Mouse (Mus musculus) cerebellum, postnatal 10 days (tissue): ENCODE measurements around the gene Macrod2.

Experiments used
- DNase-seq, 2 experiments: peaks; one replicate each; pipeline ENCODE4 v3.0.0; 2021; ENCODE audit warnings: mixed read lengths in 2 of 2

The Macrod2 gene

DNA sequence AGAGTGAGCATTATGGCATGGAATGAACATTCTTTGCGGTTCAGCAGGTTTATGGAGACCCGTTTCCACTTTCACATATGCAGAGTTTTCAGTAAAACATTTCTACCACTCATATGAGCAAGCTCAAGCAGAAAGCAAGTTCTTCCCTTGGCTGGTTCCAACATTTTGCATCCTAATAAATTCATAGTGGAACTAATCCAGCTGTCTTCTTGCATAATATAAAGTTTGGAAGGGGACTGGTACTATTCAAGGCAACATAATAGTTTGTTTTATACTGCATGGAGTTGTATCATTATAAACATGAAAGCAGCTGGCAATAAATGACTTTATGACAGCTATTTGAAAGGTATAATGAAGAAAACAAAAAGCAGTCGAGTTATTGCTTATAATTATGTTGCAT, 1320.0 kb downstream of the Macrod2 start:
- no peak for DNase-seq

DNA sequence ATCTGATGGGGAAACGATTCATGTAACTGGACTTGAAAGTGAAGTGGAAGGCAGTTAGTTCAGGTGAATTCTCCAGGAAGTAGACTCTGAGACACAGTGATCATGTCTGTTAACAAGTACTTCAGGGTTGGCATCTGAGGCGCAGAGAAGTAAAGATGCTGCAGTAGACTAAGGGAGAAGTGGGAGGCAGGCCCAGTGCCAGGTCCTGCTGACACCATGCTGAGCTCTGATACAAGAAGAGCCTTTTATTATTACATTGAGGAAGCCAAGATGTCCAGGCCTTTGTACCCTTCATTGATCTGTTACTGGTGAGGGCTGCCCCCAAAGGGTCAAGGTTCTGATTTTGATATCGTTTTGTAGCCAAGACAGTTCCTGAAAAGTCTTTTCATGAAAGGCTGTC, 1327.4 kb downstream of the Macrod2 start:
- peak; percentile 56 to 62 for DNase-seq

DNA sequence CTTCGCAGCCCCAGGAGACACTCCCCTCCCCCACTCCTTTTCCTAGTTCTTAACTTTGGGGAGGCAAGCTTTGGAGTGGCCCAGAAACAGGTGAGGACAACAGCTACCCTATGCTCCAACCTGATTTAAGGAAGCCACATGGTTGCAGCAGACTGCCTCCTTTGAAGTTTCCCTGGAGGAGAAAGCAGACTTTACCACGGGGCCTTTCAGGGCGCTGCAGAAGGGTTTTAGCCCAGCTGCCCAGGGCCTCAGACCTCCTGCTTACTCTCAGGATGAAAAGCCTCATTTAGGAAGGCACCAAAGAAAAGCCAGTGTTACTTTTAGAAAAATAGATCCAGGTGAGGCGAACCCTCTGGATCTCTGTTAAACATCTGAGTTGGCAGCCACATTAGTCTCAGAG, 1333.9 kb downstream of the Macrod2 start:
- DNase-seq = no peak

DNA sequence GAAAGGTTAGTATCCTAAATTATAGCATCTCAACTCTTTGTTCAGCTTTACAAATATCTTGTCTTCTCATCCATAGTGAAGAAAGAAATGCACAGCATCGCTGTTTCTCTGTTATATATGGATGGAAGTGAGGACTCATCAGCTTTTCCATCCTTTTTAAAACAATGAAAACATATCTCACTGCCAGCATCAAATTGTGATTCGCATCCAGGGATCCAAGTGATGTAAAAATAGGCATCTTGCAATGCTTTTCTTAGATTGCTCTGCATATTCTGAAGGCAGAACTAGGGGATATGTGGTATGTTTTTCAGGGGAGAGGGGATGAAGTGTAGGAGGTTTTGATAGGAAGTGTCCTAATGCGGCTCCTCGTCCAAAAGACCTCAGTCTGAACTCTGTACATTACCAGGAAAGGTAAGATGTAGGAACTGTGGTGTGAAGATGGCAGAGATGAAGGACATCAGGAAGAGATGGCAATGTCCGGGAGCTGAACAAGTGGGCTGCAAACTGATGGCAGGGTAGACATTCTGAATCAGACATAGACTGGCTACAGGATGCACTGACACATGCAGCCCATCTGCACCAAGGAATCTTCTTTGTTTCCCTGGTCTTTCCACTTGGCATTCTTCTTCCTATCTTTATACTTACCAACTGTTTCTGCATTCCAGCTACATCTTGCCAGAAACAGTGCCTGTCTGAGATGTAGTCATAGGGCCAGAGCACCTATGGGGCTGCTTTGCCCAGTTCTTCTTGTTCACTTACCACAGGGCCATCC, 1341.8 kb downstream of the Macrod2 start:
- DNase-seq = no peak

DNA sequence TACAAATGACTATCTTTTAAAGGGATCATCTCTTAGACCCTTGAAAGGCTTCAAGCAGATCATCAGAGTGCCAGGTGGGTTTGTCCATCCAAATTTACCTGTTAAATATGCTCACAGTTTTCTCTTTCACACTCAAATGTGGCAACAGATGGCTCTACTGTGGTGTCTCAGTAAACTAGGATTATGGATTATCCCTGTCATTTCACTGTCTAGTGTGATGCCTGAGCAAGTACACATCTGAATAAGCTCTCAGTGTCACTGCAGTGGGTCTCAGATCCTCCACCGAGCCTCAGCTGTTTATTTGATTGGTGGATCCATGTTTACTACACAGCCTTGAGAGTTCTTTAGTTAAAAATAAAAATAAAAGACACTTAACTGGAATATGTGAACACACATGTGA, 1343.6 kb downstream of the Macrod2 start:
- DNase-seq = peak; percentile 7 to 12

DNA sequence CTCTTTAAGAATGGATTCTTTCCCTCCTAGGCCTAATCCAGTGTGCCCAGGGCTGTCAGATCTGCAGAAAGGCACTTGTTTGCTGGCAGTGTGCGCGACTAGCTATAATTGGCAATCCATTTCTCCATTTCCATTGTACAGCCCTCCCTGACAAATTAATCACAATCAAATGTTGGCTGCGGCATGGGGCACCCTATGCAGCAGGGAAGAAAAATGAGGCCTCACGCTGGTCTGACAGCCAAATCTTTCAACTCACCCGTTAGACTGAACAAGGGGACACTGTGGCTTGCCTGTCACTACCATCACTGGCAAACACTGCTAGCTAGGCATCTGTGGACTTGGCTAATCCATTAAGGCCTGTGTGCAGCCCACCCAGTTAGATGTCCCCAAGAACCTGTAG, 1345.2 kb downstream of the Macrod2 start:
- DNase-seq = peak; percentile 17 to 30

DNA sequence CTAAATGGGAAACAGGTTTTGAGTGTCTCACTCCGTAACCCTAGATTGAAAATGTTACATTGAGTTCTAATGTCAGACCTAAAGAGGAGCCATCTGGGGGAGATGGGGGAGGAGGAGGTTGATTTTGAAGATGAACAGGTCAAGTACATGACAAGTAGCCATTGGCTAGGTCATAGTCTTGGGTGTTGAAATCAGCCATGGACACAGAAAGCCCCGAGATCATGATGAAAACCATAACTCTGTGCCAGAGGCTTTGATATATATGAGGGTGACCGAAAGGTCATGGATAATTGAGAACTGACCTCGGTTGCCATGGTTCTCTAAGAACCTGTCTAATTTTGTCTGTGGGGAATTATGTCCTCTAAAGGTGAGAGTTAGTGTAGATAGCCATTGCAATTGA, 1405.1 kb downstream of the Macrod2 start:
- DNase-seq = no peak

DNA sequence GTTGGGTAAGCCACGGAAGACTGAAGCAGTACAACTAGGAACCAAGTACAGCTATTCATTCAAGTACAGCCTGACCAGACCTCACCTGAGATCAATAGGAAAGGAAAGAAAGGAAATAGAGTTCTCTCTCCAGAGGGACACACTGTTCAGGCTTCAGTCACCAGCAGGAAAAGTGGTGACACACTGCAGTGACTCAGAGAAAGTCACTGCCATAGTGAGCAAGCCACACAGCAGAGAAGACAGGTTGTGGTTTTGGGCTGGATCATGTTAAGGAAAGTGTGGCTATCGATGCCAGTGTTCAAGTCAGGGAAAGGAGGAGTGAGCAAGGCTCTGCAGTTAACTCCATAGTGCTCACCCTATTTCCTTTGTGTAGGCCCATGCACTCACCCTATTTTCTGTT, 1405.8 kb downstream of the Macrod2 start:
- no peak for DNase-seq

DNA sequence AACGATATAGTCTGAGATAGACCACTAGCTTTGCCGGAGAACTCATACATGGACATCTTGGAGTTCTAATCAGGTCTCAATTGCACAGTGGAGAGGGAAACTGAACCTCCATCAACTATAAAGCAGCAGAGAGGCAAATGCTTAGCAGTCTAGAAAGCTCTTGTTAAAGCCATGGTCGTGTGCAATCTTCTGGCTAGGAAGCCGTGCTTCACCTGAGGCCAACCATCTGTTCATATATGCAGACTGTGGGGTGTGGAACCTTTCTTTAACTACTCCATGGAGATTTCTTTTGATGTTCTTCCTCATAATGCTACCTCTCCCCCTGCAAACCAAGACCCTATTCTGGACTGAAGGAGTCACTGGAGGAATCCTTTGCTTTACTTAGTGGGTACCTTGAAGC, 1421.2 kb downstream of the Macrod2 start:
- DNase-seq = peak in 1 of 2 experiments; percentile 25

DNA sequence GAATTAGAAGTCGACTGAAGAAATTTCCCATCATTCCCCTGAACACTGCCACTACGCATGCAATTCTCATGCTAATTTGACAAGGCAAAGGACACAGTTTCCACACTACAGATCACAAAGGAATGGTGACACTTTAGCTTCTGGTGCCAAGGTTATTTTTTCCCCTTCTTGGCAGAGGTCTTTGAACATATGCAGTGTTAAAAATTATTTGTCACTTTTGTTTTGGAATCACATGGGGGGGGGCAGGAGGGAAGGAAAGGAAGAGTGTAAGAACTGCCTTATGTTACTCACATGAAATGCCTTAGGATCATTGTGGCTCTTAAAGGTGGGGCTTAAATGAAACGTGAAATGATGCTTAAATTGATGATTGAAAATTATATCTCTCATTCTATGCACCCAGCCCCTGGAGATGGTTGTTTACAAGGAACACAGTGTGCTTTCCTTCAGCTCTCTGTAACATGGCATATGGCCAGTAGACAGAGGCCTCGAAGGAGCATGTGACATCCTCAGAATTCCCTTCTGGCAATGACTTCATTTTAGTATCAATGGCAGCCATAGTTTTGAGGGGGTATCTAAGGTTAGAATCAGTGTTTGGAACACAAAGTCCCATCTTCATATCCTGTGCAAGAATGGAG, 1422.6 kb downstream of the Macrod2 start:
- peak; percentile 67 to 69 for DNase-seq

DNA sequence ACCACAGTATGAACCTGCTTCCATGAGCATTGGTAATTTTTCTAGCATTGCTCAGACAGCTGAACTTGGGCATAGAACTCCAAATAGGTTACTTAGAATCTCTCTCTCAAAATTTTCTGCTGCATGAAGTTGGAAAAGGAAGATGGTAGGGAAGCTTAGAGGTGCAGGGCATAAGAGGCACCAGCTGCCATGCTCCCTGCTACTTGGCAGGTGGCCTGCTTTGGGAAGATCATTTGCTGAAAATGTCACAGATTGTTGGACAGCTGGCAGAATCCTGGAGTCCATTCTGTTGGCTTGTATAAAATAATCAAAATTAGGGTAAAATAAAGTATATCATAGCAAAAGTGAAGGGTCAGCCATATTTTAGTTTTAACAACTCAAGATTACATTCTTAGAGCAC, 1425.7 kb downstream of the Macrod2 start:
- DNase-seq = peak; percentile 95 to 96

DNA sequence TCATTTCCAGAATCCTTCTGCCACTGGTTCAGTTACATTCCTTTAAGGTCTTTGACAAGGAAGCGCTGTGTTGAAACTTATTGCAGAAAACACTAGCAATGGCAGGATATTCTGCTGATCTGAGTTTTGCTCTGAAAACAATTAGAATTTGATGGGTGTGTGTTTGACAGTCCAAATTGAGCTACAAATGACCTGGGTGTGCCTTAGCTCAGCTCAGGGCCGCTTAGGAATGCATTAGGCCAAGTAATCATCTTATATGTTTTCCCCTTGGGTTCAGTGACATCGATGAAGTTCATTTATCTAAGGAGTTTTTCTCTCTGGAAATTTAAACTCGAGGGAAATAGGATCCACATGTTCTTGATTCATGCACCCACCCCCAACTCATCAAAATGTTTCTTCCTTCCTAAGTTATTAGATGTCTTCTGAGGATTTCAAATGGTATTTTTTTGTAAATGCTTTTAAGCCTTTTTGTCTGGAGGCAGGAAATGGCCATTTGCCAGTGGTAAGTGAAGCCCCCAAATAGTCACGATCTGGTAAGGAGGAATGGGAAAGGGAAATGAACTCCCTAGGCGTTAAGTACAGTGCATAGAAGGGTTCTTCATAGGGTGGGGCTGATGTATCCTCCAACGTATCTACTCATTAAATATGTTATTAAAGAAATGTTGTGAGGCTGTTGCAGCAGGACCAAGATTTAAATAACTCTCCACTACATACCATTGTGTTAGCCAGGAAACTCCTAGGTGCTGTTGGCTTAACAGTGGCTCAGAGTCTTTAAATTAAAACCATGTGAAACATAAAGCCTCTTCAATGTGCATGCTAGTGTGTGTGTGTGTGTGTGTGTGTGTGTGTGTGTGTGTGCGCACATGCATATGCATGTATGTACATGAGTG, 1430.7 kb downstream of the Macrod2 start:
- no peak for DNase-seq

DNA sequence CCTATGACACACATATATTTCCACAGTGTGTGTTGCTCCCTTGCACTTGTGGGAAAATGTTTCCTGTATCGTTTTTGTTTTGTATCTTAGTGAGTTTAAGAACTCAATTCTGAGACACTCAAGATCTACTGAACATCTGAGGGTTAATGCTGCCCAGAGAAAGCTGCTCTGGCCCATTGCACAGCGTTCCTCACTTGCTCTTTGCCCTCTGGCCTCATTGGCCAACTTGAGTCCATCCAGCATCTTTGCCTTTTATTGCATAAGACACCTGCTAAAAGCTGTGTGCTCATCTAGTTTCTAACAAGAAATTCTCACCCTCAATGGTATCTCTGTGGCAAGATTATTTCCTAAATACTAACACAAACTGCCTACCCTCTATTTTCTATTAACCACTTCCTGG, 1435.4 kb downstream of the Macrod2 start:
- DNase-seq = no peak

DNA sequence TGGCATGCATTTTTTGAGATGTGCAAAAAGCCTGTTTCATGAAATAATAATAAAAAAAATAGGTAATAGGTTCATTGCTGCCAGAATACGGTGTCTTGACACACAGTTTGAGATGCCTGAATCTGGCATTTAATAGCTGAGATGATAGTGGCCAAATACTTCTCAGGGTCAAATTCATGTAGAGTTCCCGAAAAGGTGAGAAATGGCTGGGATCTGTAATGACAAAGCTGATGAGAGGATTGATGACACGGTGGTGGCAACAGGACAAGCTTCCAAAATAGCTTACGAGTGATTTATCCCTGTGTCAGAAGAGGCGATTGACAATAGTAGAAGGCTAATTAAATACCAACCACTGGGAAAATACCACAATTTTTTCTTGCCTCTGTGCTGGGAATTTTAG, 1436.4 kb downstream of the Macrod2 start:
- peak in 1 of 2 experiments; percentile 40 for DNase-seq

DNA sequence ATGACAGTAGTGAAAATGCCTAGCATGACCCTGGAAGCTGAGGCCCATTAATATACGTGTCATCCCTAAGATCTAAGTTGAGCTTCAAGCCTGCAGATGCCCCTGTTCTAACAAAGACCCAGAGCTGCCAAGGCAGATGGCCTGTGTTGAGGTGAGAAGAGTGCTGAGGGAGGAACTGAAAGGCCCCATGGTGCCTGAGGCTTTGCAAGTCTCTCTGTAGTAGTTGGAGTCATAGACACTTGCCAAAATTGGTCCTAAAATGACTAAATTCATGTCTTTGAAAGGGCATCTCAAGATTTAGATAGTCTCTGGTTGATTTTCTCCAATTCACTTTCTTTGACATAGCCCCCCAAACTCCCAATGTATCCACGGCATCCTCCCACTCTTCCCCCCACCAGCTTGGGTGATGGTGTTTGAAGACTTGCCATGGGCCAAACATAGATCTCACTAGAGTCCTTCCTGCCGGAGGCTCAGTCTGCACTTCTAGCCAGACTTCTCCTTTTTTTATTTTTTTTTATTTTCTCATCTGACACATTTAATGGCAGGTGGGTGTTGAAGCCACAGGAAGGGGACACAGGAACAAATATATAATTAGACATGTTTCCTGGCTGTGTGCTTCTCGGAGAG, 1439.2 kb downstream of the Macrod2 start:
- DNase-seq = peak; percentile 32 to 41

DNA sequence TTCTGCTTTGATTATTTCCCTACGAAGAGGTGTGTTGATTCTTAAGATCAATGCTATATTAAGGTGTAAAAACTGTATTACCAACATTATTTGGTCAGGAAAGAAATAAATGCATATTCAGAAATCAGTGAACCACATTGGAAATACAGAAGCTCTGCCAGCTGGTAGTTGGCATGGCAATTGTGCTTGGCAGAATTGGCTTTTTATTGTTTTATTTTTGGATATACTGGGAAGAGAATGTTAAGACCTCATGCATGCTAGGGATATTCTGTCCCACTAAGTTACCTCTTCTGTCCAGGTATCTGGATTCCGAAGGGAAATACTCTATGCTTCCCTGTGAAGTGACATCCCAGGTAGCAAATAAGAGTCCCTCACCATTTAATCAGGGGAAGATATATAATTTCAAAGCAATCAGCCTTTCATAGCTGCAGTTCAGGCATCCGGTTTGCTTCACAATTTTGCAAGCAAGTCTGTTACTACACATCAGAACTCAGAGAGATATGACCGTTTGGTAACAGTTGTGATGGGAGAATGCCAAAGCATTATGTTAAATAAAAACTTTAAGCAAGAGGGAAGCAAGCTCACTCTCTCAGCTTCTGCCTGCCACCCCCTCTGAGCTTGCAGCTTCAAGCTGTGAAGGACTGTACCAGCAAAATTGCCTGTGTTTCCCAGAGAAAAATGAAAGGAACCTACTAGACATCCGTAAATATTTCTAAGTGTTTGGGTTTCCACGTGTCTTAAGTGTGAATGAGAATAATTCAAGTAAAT, 1449.5 kb downstream of the Macrod2 start:
- peak; percentile 53 to 57 for DNase-seq

DNA sequence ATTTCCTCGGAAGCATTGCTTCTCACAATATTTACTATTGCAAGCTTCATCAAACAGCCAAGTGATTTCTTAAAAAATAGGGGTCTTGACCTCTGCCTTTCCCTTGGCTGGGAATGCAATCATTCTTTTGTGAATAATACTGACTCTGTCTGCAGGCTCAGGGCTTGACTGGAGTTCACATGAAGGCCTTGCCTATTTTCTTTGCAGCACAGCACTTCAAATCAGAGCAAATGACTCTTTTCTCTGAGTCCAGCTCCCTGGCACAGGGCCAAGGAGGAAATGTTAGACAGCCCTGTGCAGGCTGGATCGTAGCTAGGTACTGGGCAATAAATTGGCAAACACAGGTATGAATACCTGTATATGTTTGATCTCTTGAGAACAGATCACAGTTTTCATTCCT, 1464.1 kb downstream of the Macrod2 start:
- DNase-seq = peak; percentile 58 to 61

DNA sequence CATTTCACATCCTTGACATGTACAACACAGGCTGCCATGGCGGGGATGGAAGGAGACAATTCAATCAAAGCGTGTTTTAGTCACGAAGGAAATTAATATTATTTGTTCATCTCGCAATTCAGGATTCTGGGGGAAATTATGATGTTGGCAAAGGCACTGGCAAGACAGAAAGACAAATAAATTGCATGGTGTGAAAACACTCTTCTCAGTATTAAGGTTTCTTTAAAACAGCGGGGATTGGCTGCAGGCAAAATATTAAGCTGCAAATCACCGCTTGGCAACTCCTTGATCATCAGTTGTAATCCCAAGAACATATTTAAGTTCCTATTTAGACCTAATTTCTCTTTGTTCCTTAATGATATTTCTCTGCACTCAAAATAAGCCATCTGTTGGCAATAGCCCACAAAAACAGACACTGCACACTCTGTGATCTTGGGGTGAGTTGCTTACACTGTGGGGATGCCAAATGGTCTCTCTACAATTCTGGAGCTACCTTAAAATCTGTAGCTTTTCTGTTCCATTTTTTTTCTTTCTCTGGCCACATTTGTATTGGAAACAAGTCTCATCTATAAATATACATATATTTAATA, 1466.7 kb downstream of the Macrod2 start:
- peak in 1 of 2 experiments; percentile 14 for DNase-seq

DNA sequence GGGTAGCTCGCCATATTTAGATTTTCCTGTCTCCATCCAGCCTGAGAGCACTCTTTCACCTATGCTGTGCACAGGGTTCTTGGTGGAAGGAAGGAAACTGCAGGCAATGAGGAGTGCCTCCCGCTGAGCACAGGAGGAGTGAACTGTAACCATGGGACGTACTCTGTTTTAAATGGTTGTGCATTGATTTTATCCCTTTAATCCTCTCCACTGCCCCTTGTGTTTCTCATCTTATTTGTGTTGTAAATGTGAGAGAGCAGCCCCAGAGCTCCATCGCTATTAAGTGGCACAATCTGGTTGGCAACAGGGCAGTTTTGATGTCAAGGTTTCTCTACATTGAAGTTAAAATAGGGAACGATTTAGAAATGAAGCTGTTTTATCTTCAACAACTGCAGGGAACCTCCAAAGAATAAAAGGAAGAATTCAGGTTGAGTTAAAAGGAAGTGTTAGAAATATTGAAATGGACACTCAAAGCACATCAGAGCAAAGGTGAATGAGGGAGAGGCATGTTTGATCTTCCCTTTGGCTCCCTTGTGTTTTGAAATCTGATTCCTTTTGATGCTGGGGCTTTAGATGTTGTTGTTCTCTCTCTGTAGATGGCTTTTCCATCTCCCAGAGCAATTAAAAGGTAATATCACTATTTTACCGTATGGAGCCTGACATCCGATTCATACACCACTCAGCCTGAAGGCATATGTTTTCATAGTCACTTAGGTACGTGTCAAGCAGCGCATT, 1467.6 kb downstream of the Macrod2 start:
- no peak for DNase-seq

DNA sequence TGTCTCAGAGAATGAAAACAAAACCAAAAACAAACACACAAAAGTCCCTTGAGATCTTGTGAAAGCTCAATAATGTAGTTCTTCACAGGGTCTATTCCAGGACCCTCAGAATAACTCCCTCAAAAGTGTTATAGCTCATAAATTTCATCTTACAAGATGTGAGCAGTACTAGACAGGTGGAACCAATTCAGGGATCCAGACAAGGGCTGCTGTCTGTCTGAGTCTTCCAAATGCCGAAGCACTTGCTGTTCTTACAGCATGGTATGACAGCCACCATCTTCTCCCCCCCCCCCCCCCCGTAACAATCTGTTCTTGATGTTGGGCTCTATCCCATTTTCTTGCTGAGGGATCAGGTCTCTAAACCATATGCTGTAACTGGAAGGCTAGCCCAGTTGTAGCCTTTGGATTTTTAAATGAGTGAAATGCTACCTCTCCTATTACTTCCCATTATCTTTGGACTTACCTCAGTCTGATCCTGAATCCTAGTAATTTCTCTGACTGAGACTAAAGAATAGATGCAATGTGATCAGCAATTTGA, 1468.6 kb downstream of the Macrod2 start:
- DNase-seq = peak in 1 of 2 experiments; percentile 11

DNA sequence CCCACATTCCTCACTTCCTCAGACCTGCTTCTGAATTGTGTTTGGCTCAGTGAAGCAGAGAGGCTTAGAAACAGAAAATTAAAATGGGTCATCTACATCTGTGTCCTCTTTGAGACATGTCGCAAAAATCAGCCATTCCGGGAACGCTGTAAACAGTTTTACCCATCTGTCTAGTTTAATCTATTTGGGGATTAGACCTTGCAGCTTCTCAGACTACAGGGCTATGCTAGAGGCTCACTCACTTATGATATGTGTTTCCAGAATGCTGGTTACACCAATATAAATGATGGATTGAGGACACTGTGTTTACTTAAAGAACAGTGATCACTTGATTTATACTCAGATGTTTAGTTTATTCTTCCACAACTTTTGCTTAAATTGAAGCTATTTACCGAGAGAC, 1475.8 kb downstream of the Macrod2 start:
- DNase-seq = no peak
